Mouse (Mus musculus) intestine, embryonic 16.5 days (tissue): ENCODE data around the gene Mtmr11. TPM values are rescaled to one million over a fixed set of nuclear protein-coding genes. Genes with fewer than 3 reads are reported as not detected.
"Not testable (repeated sequence)": the region's sequence is repeated elsewhere in the genome, so short reads cannot be mapped to it uniquely, and the experiment has no call there.

Experiments used
- ATAC-seq: fragments of 200-750 bp; cut with Nextera tagmentation; 2 replicates; pipeline ENCODE4 v1.8.0; 2017; ENCODE audit warnings: moderate TSS enrichment, moderate library complexity
- H3K27ac ChIP-seq: fragments of 300-500 bp; sonication (generic); 2 replicates; pipeline ENCODE4 v1.5.1; 2014; ENCODE audit warnings: mild to moderate bottlenecking, low read length
- H3K27me3 ChIP-seq: fragments of 300-500 bp; sonication (generic); replicated peaks from 2 replicates; pipeline ENCODE4 v1.6.1; 2014; ENCODE audit warnings: low read length, control low read depth, mixed read lengths; ENCODE audit not compliant: control insufficient read depth, insufficient read depth
- H3K36me3 ChIP-seq: fragments of 300-500 bp; sonication (generic); 2 replicates; pipeline ENCODE4 v1.6.1; 2014; ENCODE audit warnings: low read length, control low read depth; ENCODE audit not compliant: control insufficient read depth, insufficient read depth
- H3K4me1 ChIP-seq: fragments of 300-500 bp; sonication (generic); 2 replicates; pipeline ENCODE4 v1.6.1; 2014; ENCODE audit warnings: low read length, control low read depth, mixed read lengths; ENCODE audit not compliant: control insufficient read depth, insufficient read depth
- H3K4me2 ChIP-seq: fragments of 300-500 bp; sonication (generic); 2 replicates; pipeline ENCODE4 v1.6.1; 2014; ENCODE audit warnings: low read depth, low read length, control low read depth
- H3K4me3 ChIP-seq: fragments of 300-500 bp; sonication (generic); 2 replicates; pipeline ENCODE4 v1.5.1; 2014; ENCODE audit warnings: mild to moderate bottlenecking, low read length
- H3K9ac ChIP-seq: fragments of 300-500 bp; sonication (generic); 2 replicates; pipeline ENCODE4 v1.6.1; 2014; ENCODE audit warnings: low read depth, low read length
- H3K9me3 ChIP-seq: fragments of 300-500 bp; sonication (generic); 2 replicates; pipeline ENCODE4 v1.6.1; 2016; ENCODE audit warnings: low read length, control low read depth; ENCODE audit not compliant: control insufficient read depth
- WGBS: fragments of 180-500 bp; shearing (Covaris S2); extraction: QIAGEN DNeasy Blood & Tissue Kit; methylation state at CpG from one replicate; pipeline ENCODE4 v1.1.7; 2014; 5-methylcytosine and 5-hydroxymethylcytosine counted together
- polyA plus RNA-seq: library from polyadenylated mRNA; unstranded; fragments of >200 nt; fragmentation: Nextera tagmentation; extraction: Ambion mirVana; gene quantifications from 2 replicates; pipeline ENCODE4 v1.2.1, GENCODE M21; 2015

Gene Mtmr11
- polyA plus RNA-seq, 1 experiment from 2014 or later = 24.5 TPM

GRCm38 (mm10) chr3:96197129-96197749 is 35.4 kb downstream of the Mtmr11 start:
- WGBS = under 1% methylated on average over 50 of the region's 50 CpGs
- Histone ChIP-seq H3K27ac (peak overlapping the region; percentile 91), H3K4me3 (peak overlapping the region; percentile 72), H3K9me3 (no peaks in the 10 kb centered on the region), H3K36me3 (no peaks in the 10 kb centered on the region), H3K4me2 (peak overlapping the region; percentile 99), H3K27me3 (no peaks in the 10 kb centered on the region), H3K9ac (peak overlapping the region; percentile 88), H3K4me1 (peaks cover 10% of the 10 kb centered on the region)
- ATAC-seq = peak; percentile 94

GRCm38 (mm10) chr3:96198181-96198580 is 36.4 kb downstream of the Mtmr11 start:
- H3K27ac ChIP-seq = peak overlapping the region; percentile 81

GRCm38 (mm10) chr3:96198601-96199251 is 36.9 kb downstream of the Mtmr11 start:
- H3K4me1 ChIP-seq, H3K4me2 ChIP-seq, H3K27me3 ChIP-seq, H3K9ac ChIP-seq, H3K4me3 ChIP-seq, H3K36me3 ChIP-seq, H3K9me3 ChIP-seq, H3K27ac ChIP-seq: not testable (repeated sequence)
- 26% methylated on average over 7 of the region's 8 CpGs for WGBS
- peak; percentile 13; the same call in 1 of the 2 replicates for ATAC-seq

More at GRCm38 (mm10) chr3:96198181-96198580, 36.4 kb downstream of the Mtmr11 start:
- peak; percentile 59 for ATAC-seq
- Histone ChIP-seq H3K9ac (peak overlapping the region; percentile 61), H3K27me3 (no peaks in the 10 kb centered on the region), H3K4me1 (peaks cover 10% of the 10 kb centered on the region), H3K4me3 (peak overlapping the region; percentile 72), H3K9me3 (no peaks in the 10 kb centered on the region), H3K36me3 (no peaks in the 10 kb centered on the region), H3K4me2 (peak overlapping the region; percentile 61)
- 8% methylated on average over 6 of the region's 6 CpGs for WGBS

GRCm38 (mm10) chr3:96199731-96200130 is 37.9 kb downstream of the Mtmr11 start:
- WGBS = 50% methylated on average over 2 of the region's 2 CpGs
- H3K4me2 ChIP-seq = no peak overlapping the region
- ATAC-seq = no peak
- H3K36me3 ChIP-seq = no peaks in the 10 kb centered on the region
- no peak overlapping the region for H3K9ac ChIP-seq
- no peaks in the 10 kb centered on the region for H3K27me3 ChIP-seq
- H3K27ac ChIP-seq = no peak overlapping the region
- no peaks in the 10 kb centered on the region for H3K9me3 ChIP-seq
- no peak overlapping the region for H3K4me3 ChIP-seq
- H3K4me1 ChIP-seq = peaks cover 10% of the 10 kb centered on the region

- no peaks in the 10 kb centered on the region for H3K36me3 ChIP-seq
- no peaks in the 10 kb centered on the region for H3K9me3 ChIP-seq
- H3K4me2 ChIP-seq = no peak overlapping the region
- ATAC-seq = no peak
- H3K9ac ChIP-seq = no peak overlapping the region
- no peaks in the 10 kb centered on the region for H3K27me3 ChIP-seq
- H3K4me1 ChIP-seq = no peaks in the 10 kb centered on the region
- WGBS = 67% methylated on average over 3 of the region's 3 CpGs
- H3K27ac ChIP-seq = no peak overlapping the region
- H3K4me3 ChIP-seq = no peak overlapping the region
These were observed 46.0 kb downstream of the Mtmr11 start for GRCm38 (mm10) chr3:96207819-96208218.

GRCm38 (mm10) chr3:96209242-96209641 is 47.4 kb downstream of the Mtmr11 start:
- no peak for ATAC-seq
- 21% methylated on average over 15 of the region's 15 CpGs for WGBS

GRCm38 (mm10) chr3:96219191-96219641 is 57.4 kb downstream of the Mtmr11 start:
- no peaks in the 10 kb centered on the region for H3K27me3 ChIP-seq
- peaks cover 18% of the 10 kb centered on the region for H3K4me1 ChIP-seq
- H3K27ac ChIP-seq = peak overlapping the region; percentile 100
- H3K36me3 ChIP-seq = no peaks in the 10 kb centered on the region
- under 1% methylated on average over 12 of the region's 12 CpGs for WGBS
- H3K4me3 ChIP-seq = peak overlapping the region; percentile 68
- peak overlapping the region; percentile 85 for H3K4me2 ChIP-seq
- peak overlapping the region; percentile 73 for H3K9ac ChIP-seq
- peak; percentile 7; the same call in 1 of the 2 replicates for ATAC-seq
- no peaks in the 10 kb centered on the region for H3K9me3 ChIP-seq

More at GRCm38 (mm10) chr3:96209242-96209641, 47.4 kb downstream of the Mtmr11 start:
- Histone ChIP-seq H3K9me3 (no peaks in the 10 kb centered on the region), H3K27ac (no peak overlapping the region), H3K27me3 (no peaks in the 10 kb centered on the region), H3K36me3 (no peaks in the 10 kb centered on the region), H3K4me2 (no peak overlapping the region), H3K4me3 (no peak overlapping the region), H3K4me1 (no peaks in the 10 kb centered on the region), H3K9ac (no peak overlapping the region)

GRCm38 (mm10) chr3:96219661-96220130 is 57.9 kb downstream of the Mtmr11 start, which contains the start of the genes Bola1 and Hist2h2ab:
TSS of gene Bola1 (minus strand) at chr3:96219709.
TSS of gene Hist2h2ab (plus strand) at chr3:96219865.
- peak within 1 kb of the TSS; percentile 100 for H3K27ac ChIP-seq
- no peaks in the 10 kb centered on the region for H3K9me3 ChIP-seq
- peak within 1 kb of the TSS; percentile 84 for H3K9ac ChIP-seq
- peaks cover 18% of the 10 kb centered on the region for H3K4me1 ChIP-seq
- H3K4me3 ChIP-seq = peak within 1 kb of the TSS; percentile 68
- no peaks in the 10 kb centered on the region for H3K36me3 ChIP-seq
- ATAC-seq = peak; percentile 85
- H3K27me3 ChIP-seq = no peaks in the 10 kb centered on the region
- H3K4me2 ChIP-seq = peak within 1 kb of the TSS; percentile 85
- WGBS = under 1% methylated on average over 36 of the region's 37 CpGs

- ATAC-seq = peak; percentile 28
- H3K27ac ChIP-seq = peak overlapping the region; percentile 100
- WGBS = under 1% methylated on average over 25 of the region's 47 CpGs
These were observed 58.4 kb downstream of the Mtmr11 start for GRCm38 (mm10) chr3:96220131-96220764.

More at GRCm38 (mm10) chr3:96220131-96220764, 58.4 kb downstream of the Mtmr11 start:
- Histone ChIP-seq H3K4me3 (peak overlapping the region; percentile 68), H3K9ac (peak overlapping the region; percentile 84), H3K4me2 (peak overlapping the region; percentile 85), H3K4me1 (peaks cover 18% of the 10 kb centered on the region)
- not testable (repeated sequence) for H3K27me3 ChIP-seq, H3K9me3 ChIP-seq, H3K36me3 ChIP-seq
